Comparison of ENCODE assay signal across 23 mouse cellular contexts in the genomic region with DNA sequence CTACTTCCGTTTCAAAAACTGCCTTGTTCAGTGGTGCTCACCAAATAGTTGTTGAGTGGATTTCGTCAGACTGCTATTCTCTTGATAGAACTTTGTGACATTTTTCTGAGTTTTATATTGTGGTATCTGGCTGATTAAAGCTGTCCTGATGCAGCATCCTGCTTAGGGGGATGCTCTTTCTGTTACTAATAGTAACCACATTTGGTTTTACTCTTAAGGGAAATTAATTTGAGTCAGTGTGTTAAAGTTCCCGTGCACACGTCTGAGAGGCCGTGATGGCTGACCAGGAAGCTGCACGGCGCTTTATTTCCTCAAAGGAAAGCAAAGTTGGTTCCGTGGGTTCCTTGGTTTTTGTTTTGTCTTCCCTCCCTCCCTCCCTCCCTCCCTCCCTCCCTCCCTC. TPM values are rescaled to one million over a fixed set of nuclear protein-coding genes. Genes with fewer than 3 reads are reported as not detected.
"Had no signal": no experiment of that assay in that cellular context is flagged by ENCODE, and none has a peak within 500 bp of the region (broad histone marks: within the 10 kb centered on the region; RNA-seq: fewer than 3 reads in every experiment).

No protein-coding gene starts in this region.

- H3K27me3 ChIP-seq: kidney, embryonic 15.5 days; limb, embryonic 13.5 days; liver, embryonic 13.5 days; midbrain, embryonic 12.5 days; midbrain, embryonic 15.5 days; neural tube, embryonic 12.5 days; neural tube, embryonic 15.5 days; stomach, embryonic 15.5 days had no signal

- H3K4me1 ChIP-seq: kidney, embryonic 15.5 days; liver, embryonic 13.5 days; midbrain, embryonic 12.5 days; midbrain, embryonic 15.5 days; neural tube, embryonic 12.5 days; neural tube, embryonic 15.5 days; stomach, embryonic 15.5 days had no signal

- H3K4me3 ChIP-seq: kidney, embryonic 15.5 days; left cerebral cortex, adult 2 months; limb, embryonic 13.5 days; liver, embryonic 13.5 days; midbrain, embryonic 12.5 days; midbrain, embryonic 15.5 days; neural tube, embryonic 12.5 days; neural tube, embryonic 15.5 days; stomach, embryonic 15.5 days had no signal

- ATAC-seq: midbrain, embryonic 15.5 days had no signal

- DNase-seq: kidney, adult 11 months; kidney, adult 8-10 months; kidney, postnatal 10 days; kidney, postnatal 36 days; layer of hippocampus, postnatal 36 days; liver; liver, embryonic 13.5 days; lung, adult 2 months; lung, postnatal 36 days; right cerebral cortex, adult 18-20 months; right cerebral cortex, postnatal 14 days; right cerebral cortex, postnatal 4 days; thymus, postnatal 25 days had no signal

- H3K9me3 ChIP-seq: kidney, embryonic 15.5 days; limb, embryonic 13.5 days; liver, embryonic 13.5 days; midbrain, embryonic 12.5 days; midbrain, embryonic 15.5 days; neural tube, embryonic 12.5 days; neural tube, embryonic 15.5 days; stomach, embryonic 15.5 days had no signal

- H3K36me3 ChIP-seq: midbrain, embryonic 12.5 days; midbrain, embryonic 15.5 days; neural tube, embryonic 15.5 days; stomach, embryonic 15.5 days had no signal

- H3K27ac ChIP-seq: kidney, embryonic 15.5 days; left cerebral cortex, adult 2 months; limb, embryonic 13.5 days; liver, embryonic 13.5 days; midbrain, embryonic 12.5 days; midbrain, embryonic 15.5 days; neural tube, embryonic 12.5 days; neural tube, embryonic 15.5 days; stomach, embryonic 15.5 days had no signal

RNA-seq across cellular contexts. Expression of gene Nxph3, which starts 59.0 kb away (rescaled TPM):
- polyA plus RNA-seq: liver, embryonic 16.5 days; thymus, postnatal 0 days had no signal
